Mouse (Mus musculus): ENCODE measurements around the gene Pla2g15. TPM values are rescaled to one million over a fixed set of nuclear protein-coding genes. Genes with fewer than 3 reads are reported as not detected.
A peak's percentile ranks its signal among the peaks of the same experiment; 100 is the strongest.

Pla2g15 gene
- polyA plus RNA-seq, 1 experiment from 2014 or later: 5.1 TPM

GRCm38 (mm10) chr8:106138616-106139015, 11.6 kb upstream of the Pla2g15 start:
- H3K27me3 ChIP-seq (ENCODE audit: control insufficient read depth, insufficient read depth, low read length): peaks cover 46% of the 10 kb centered on the region
- no peak overlapping the region for H3K27ac ChIP-seq (ENCODE audit: low read depth, low read length)
- peak overlapping the region; percentile 34 for H3K4me3 ChIP-seq (ENCODE audit: low read depth, low read length)
- H3K36me3 ChIP-seq (ENCODE audit: control insufficient read depth, insufficient read depth, low read length): no peaks in the 10 kb centered on the region
- 18% methylated on average over 7 of the region's 7 CpGs for WGBS
- no peak overlapping the region for H3K9ac ChIP-seq (replicated peaks; ENCODE audit: low read depth, low read length)
- H3K4me2 ChIP-seq (ENCODE audit: low read depth, low read length): peak overlapping the region; percentile 65
- H3K9me3 ChIP-seq (ENCODE audit: control insufficient read depth, low read length): no peaks in the 10 kb centered on the region
- ATAC-seq (ENCODE audit: low read depth): no peak
- H3K4me1 ChIP-seq (ENCODE audit: control insufficient read depth, insufficient read depth, low read length): peaks cover 13% of the 10 kb centered on the region; the same call in 1 of the 2 replicates

- H3K9ac ChIP-seq (replicated peaks; ENCODE audit: low read depth, low read length): no peak overlapping the region
- H3K36me3 ChIP-seq (ENCODE audit: control insufficient read depth, insufficient read depth, low read length): no peaks in the 10 kb centered on the region
- no peak overlapping the region for H3K4me3 ChIP-seq (ENCODE audit: low read depth, low read length)
- no peak overlapping the region for H3K4me2 ChIP-seq (ENCODE audit: low read depth, low read length)
- H3K4me1 ChIP-seq (ENCODE audit: control insufficient read depth, insufficient read depth, low read length): peaks cover 13% of the 10 kb centered on the region; the same call in 1 of the 2 replicates
- peaks cover 32% of the 10 kb centered on the region for H3K27me3 ChIP-seq (ENCODE audit: control insufficient read depth, insufficient read depth, low read length)
- H3K9me3 ChIP-seq (ENCODE audit: control insufficient read depth, low read length): no peaks in the 10 kb centered on the region
- WGBS: 67% methylated on average over 5 of the region's 5 CpGs
- no peak for ATAC-seq (ENCODE audit: low read depth)
- H3K27ac ChIP-seq (ENCODE audit: low read depth, low read length): no peak overlapping the region
Measured at GRCm38 (mm10) chr8:106140191-106140590, 10.0 kb upstream of the Pla2g15 start.

GRCm38 (mm10) chr8:106140769-106141168, 9.4 kb upstream of the Pla2g15 start:
- no peak overlapping the region for H3K9ac ChIP-seq (replicated peaks; ENCODE audit: low read depth, low read length)
- no peak overlapping the region for H3K27ac ChIP-seq (ENCODE audit: low read depth, low read length)
- peaks cover 13% of the 10 kb centered on the region; the same call in 1 of the 2 replicates for H3K4me1 ChIP-seq (ENCODE audit: control insufficient read depth, insufficient read depth, low read length)
- ATAC-seq (ENCODE audit: low read depth): peak; percentile 65; the same call in 1 of the 2 replicates
- no peak overlapping the region for H3K4me3 ChIP-seq (ENCODE audit: low read depth, low read length)
- no peaks in the 10 kb centered on the region for H3K9me3 ChIP-seq (ENCODE audit: control insufficient read depth, low read length)
- peaks cover 26% of the 10 kb centered on the region for H3K27me3 ChIP-seq (ENCODE audit: control insufficient read depth, insufficient read depth, low read length)
- no peak overlapping the region for H3K4me2 ChIP-seq (ENCODE audit: low read depth, low read length)
- no peaks in the 10 kb centered on the region for H3K36me3 ChIP-seq (ENCODE audit: control insufficient read depth, insufficient read depth, low read length)
- WGBS: 20% methylated on average over 13 of the region's 13 CpGs

GRCm38 (mm10) chr8:106145331-106145730, 4.9 kb upstream of the Pla2g15 start:
- H3K4me3 ChIP-seq (ENCODE audit: low read depth, low read length): no peak overlapping the region
- H3K9me3 ChIP-seq (ENCODE audit: control insufficient read depth, low read length): no peaks in the 10 kb centered on the region
- H3K27ac ChIP-seq (ENCODE audit: low read depth, low read length): no peak overlapping the region
- 88% methylated on average over 2 of the region's 2 CpGs for WGBS
- no peaks in the 10 kb centered on the region for H3K36me3 ChIP-seq (ENCODE audit: control insufficient read depth, insufficient read depth, low read length)
- H3K9ac ChIP-seq (replicated peaks; ENCODE audit: low read depth, low read length): no peak overlapping the region
- no peak overlapping the region for H3K4me2 ChIP-seq (ENCODE audit: low read depth, low read length)
- no peaks in the 10 kb centered on the region for H3K27me3 ChIP-seq (ENCODE audit: control insufficient read depth, insufficient read depth, low read length)
- no peaks in the 10 kb centered on the region for H3K4me1 ChIP-seq (ENCODE audit: control insufficient read depth, insufficient read depth, low read length)
- no peak for ATAC-seq (ENCODE audit: low read depth)

- no peak overlapping the region for H3K4me3 ChIP-seq (ENCODE audit: low read depth, low read length)
- no peak for ATAC-seq (ENCODE audit: low read depth)
- no peaks in the 10 kb centered on the region for H3K9me3 ChIP-seq (ENCODE audit: control insufficient read depth, low read length)
- WGBS: 93% methylated on average over 4 of the region's 4 CpGs
- H3K9ac ChIP-seq (replicated peaks; ENCODE audit: low read depth, low read length): no peak overlapping the region
- H3K4me2 ChIP-seq (ENCODE audit: low read depth, low read length): no peak overlapping the region
- no peaks in the 10 kb centered on the region for H3K27me3 ChIP-seq (ENCODE audit: control insufficient read depth, insufficient read depth, low read length)
- H3K4me1 ChIP-seq (ENCODE audit: control insufficient read depth, insufficient read depth, low read length): 0 out of 2 replicates have a peak, but pooled peaks cover 3% of the 10 kb centered on the region
- no peak overlapping the region for H3K27ac ChIP-seq (ENCODE audit: low read depth, low read length)
- no peaks in the 10 kb centered on the region for H3K36me3 ChIP-seq (ENCODE audit: control insufficient read depth, insufficient read depth, low read length)
Measured at GRCm38 (mm10) chr8:106146014-106146413, 4.2 kb upstream of the Pla2g15 start.

GRCm38 (mm10) chr8:106147868-106148565, 2.2 kb upstream of the Pla2g15 start:
- H3K9me3 ChIP-seq (ENCODE audit: control insufficient read depth, low read length): no peaks in the 10 kb centered on the region
- H3K36me3 ChIP-seq (ENCODE audit: control insufficient read depth, insufficient read depth, low read length): no peaks in the 10 kb centered on the region
- no peak overlapping the region for H3K9ac ChIP-seq (replicated peaks; ENCODE audit: low read depth, low read length)
- H3K4me2 ChIP-seq (ENCODE audit: low read depth, low read length): no peak overlapping the region
- H3K4me3 ChIP-seq (ENCODE audit: low read depth, low read length): no peak overlapping the region
- no peak overlapping the region for H3K27ac ChIP-seq (ENCODE audit: low read depth, low read length)
- no peaks in the 10 kb centered on the region for H3K27me3 ChIP-seq (ENCODE audit: control insufficient read depth, insufficient read depth, low read length)
- 91% methylated on average over 6 of the region's 6 CpGs for WGBS
- ATAC-seq (ENCODE audit: low read depth): no peak
- H3K4me1 ChIP-seq (ENCODE audit: control insufficient read depth, insufficient read depth, low read length): 0 out of 2 replicates have a peak, but pooled peaks cover 5% of the 10 kb centered on the region

GRCm38 (mm10) chr8:106149025-106149424, 1.2 kb upstream of the Pla2g15 start:
- H3K9ac ChIP-seq (replicated peaks; ENCODE audit: low read depth, low read length): no peak overlapping the region

GRCm38 (mm10) chr8:106150653-106151000, 428 bp downstream of the Pla2g15 start:
- Histone ChIP-seq H3K4me2 (ENCODE audit: low read depth, low read length) (peak overlapping the region; percentile 59), H3K27ac (ENCODE audit: low read depth, low read length) (no peak overlapping the region), H3K4me1 (ENCODE audit: control insufficient read depth, insufficient read depth, low read length) (0 out of 2 replicates have a peak, but pooled peaks cover 5% of the 10 kb centered on the region), H3K36me3 (ENCODE audit: control insufficient read depth, insufficient read depth, low read length) (peaks cover 3% of the 10 kb centered on the region; the same call in 1 of the 2 replicates), H3K9me3 (ENCODE audit: control insufficient read depth, low read length) (no peaks in the 10 kb centered on the region), H3K27me3 (ENCODE audit: control insufficient read depth, insufficient read depth, low read length) (no peaks in the 10 kb centered on the region), H3K9ac (replicated peaks; ENCODE audit: low read depth, low read length) (peak overlapping the region; percentile 62), H3K4me3 (ENCODE audit: low read depth, low read length) (peak overlapping the region; percentile 58)
- WGBS: 21% methylated on average over 8 of the region's 8 CpGs
- no peak; the same call in 1 of the 2 replicates for ATAC-seq (ENCODE audit: low read depth)

More at GRCm38 (mm10) chr8:106149025-106149424, 1.2 kb upstream of the Pla2g15 start:
- 88% methylated on average over 6 of the region's 6 CpGs for WGBS
- Histone ChIP-seq H3K4me3 (ENCODE audit: low read depth, low read length) (no peak overlapping the region), H3K36me3 (ENCODE audit: control insufficient read depth, insufficient read depth, low read length) (no peaks in the 10 kb centered on the region), H3K4me1 (ENCODE audit: control insufficient read depth, insufficient read depth, low read length) (0 out of 2 replicates have a peak, but pooled peaks cover 5% of the 10 kb centered on the region), H3K4me2 (ENCODE audit: low read depth, low read length) (no peak overlapping the region), H3K27me3 (ENCODE audit: control insufficient read depth, insufficient read depth, low read length) (no peaks in the 10 kb centered on the region), H3K27ac (ENCODE audit: low read depth, low read length) (no peak overlapping the region), H3K9me3 (ENCODE audit: control insufficient read depth, low read length) (no peaks in the 10 kb centered on the region)
- ATAC-seq (ENCODE audit: low read depth): no peak

- no peaks in the 10 kb centered on the region for H3K9me3 ChIP-seq (ENCODE audit: control insufficient read depth, low read length)
Measured at GRCm38 (mm10) chr8:106151041-106151440, 842 bp downstream of the Pla2g15 start.

More at GRCm38 (mm10) chr8:106151041-106151440, 842 bp downstream of the Pla2g15 start:
- no peak for ATAC-seq (ENCODE audit: low read depth)
- Histone ChIP-seq H3K4me2 (ENCODE audit: low read depth, low read length) (peak overlapping the region; percentile 59), H3K27me3 (ENCODE audit: control insufficient read depth, insufficient read depth, low read length) (no peaks in the 10 kb centered on the region), H3K36me3 (ENCODE audit: control insufficient read depth, insufficient read depth, low read length) (peaks cover 4% of the 10 kb centered on the region; the same call in 1 of the 2 replicates), H3K27ac (ENCODE audit: low read depth, low read length) (no peak overlapping the region), H3K9ac (replicated peaks; ENCODE audit: low read depth, low read length) (no peak overlapping the region), H3K4me1 (ENCODE audit: control insufficient read depth, insufficient read depth, low read length) (0 out of 2 replicates have a peak, but pooled peaks cover 5% of the 10 kb centered on the region), H3K4me3 (ENCODE audit: low read depth, low read length) (peak overlapping the region; percentile 58)
- 88% methylated on average over 9 of the region's 9 CpGs for WGBS
